In genomic region chr4:88503753-88504152, GRCm38 (mm10) we compare ENCODE assay signal across 22 mouse cellular contexts. TPM values are rescaled to one million over a fixed set of nuclear protein-coding genes. Genes with fewer than 3 reads are reported as not detected.
A peak's percentile ranks its signal among the peaks of the same experiment; 100 is the strongest.
DNase-seq lines count a peak whose midpoint lies in the region; ATAC-seq and TF ChIP-seq lines count a peak whose summit lies in the region.
"Had no signal": no experiment of that assay in that cellular context is flagged by ENCODE, and none has a peak within 500 bp of the region (broad histone marks: within the 10 kb centered on the region; RNA-seq: fewer than 3 reads in every experiment).

No protein-coding gene starts in this region.

- TF ChIP-seq EP300 in liver, postnatal 0 days (IDR thresholded peaks at IDR 0.05; ENCODE audit: low read depth) = no peak

- no peaks in the 10 kb centered on the region for H3K9me3 ChIP-seq in embryonic facial prominence, embryonic 10.5 days
- H3K9me3 ChIP-seq in liver, postnatal 0 days (ENCODE audit: low read length) = no peaks in the 10 kb centered on the region

- DNase-seq in NIH3T3 (ENCODE audit: low read depth) = peak; percentile 85
- peak; percentile 74 for DNase-seq in embryonic facial prominence, embryonic 10.5 days (ENCODE audit: low spot score)
- DNase-seq in liver, postnatal 0 days = no peak
- DNase-seq in kidney, postnatal 4 days = no peak
- no peak for DNase-seq in ovary, postnatal 10 days (ENCODE audit: low spot score)
- DNase-seq: cerebellum, postnatal 25 days; kidney, adult 8-10 months; kidney, postnatal 36 days; layer of hippocampus, postnatal 36 days; liver; lung, adult 2 months; right cerebral cortex, postnatal 4 days; thymus, postnatal 14 days had no signal

- H3K36me3 ChIP-seq in embryonic facial prominence, embryonic 10.5 days (replicated peaks) = no peaks in the 10 kb centered on the region
- no peaks in the 10 kb centered on the region for H3K36me3 ChIP-seq in liver, postnatal 0 days (replicated peaks; ENCODE audit: insufficient read depth, low read length)

- H3K9ac ChIP-seq in liver, postnatal 0 days (replicated peaks) = no peak overlapping the region

- no peaks in the 10 kb centered on the region for H3K27me3 ChIP-seq in embryonic facial prominence, embryonic 10.5 days (replicated peaks; ENCODE audit: low read depth, poor library complexity, severe bottlenecking)
- no peaks in the 10 kb centered on the region for H3K27me3 ChIP-seq in liver, postnatal 0 days (ENCODE audit: insufficient read depth, low read length)
- H3K27me3 ChIP-seq: Patski had no signal

- 40% methylated on average over 4 of the region's 4 CpGs for WGBS in embryonic facial prominence, embryonic 10.5 days
- WGBS in liver, postnatal 0 days (ENCODE audit: insufficient replicate concordance) = 64% methylated on average over 4 of the region's 4 CpGs

- H3K27ac ChIP-seq in embryonic facial prominence, embryonic 10.5 days (replicated peaks) = peak overlapping the region; percentile 78
- no peak overlapping the region for H3K27ac ChIP-seq in liver, postnatal 0 days (ENCODE audit: low read depth)

- no peak overlapping the region for H3K4me3 ChIP-seq in embryonic facial prominence, embryonic 10.5 days
- H3K4me3 ChIP-seq in liver, postnatal 0 days (ENCODE audit: low read depth, low read length) = no peak overlapping the region

- TF ChIP-seq CTCF in liver, postnatal 0 days (IDR thresholded peaks at IDR 0.05; ENCODE audit: low read depth) = no peak

- H3K4me2 ChIP-seq in liver, postnatal 0 days (ENCODE audit: low read depth, low read length) = no peak overlapping the region

- H3K4me1 ChIP-seq in embryonic facial prominence, embryonic 10.5 days = peaks cover 14% of the 10 kb centered on the region
- H3K4me1 ChIP-seq in liver, postnatal 0 days (ENCODE audit: insufficient read depth) = no peaks in the 10 kb centered on the region

- ATAC-seq in granulocyte monocyte progenitor cell, adult 5-6 weeks (replicated peaks; ENCODE audit: poor library complexity, severe bottlenecking) = peak; percentile 97
- peak; percentile 91 for ATAC-seq in megakaryocyte, adult 5-6 weeks (ENCODE audit: poor library complexity, severe bottlenecking)
- no peak for ATAC-seq in liver, postnatal 0 days
- ATAC-seq: midbrain, embryonic 16.5 days; Patski had no signal

RNA-seq across cellular contexts. Expression of gene Ifnb1, which starts 18.8 kb away (rescaled TPM):
- polyA plus RNA-seq in embryonic facial prominence, embryonic 10.5 days (2016; fragmentation: Nextera tagmentation; extraction: Ambion mirVana) = not detected in 2 replicates
- not detected in 2 replicates for total RNA-seq in granulocyte monocyte progenitor cell, adult 5-6 weeks (2014; fragmentation: Nextera tagmentation)
- total RNA-seq in granulocyte monocyte progenitor cell, adult 5-6 weeks (2017) = not detected in 2 replicates
- total RNA-seq in megakaryocyte, adult 5-6 weeks (2015) = not detected in 2 replicates
- not detected in 2 replicates for total RNA-seq in megakaryocyte, adult 5-6 weeks (2017)
- polyA plus RNA-seq in liver, postnatal 0 days (2015; fragmentation: Nextera tagmentation; extraction: Ambion mirVana) = not detected in 2 replicates
- total RNA-seq: heart, adult 8-10 months; layer of hippocampus, postnatal 36 days had no signal
- polyA plus RNA-seq: forebrain, embryonic 11.5 days; heart, postnatal 0 days; lung, adult 2 months; midbrain, embryonic 16.5 days; neural tube, embryonic 11.5 days; Patski; stomach, embryonic 14.5 days had no signal

RNA-seq across cellular contexts. Expression of gene Ifna15, which starts 54.3 kb away (rescaled TPM):
- polyA plus RNA-seq in embryonic facial prominence, embryonic 10.5 days (2016; fragmentation: Nextera tagmentation; extraction: Ambion mirVana) = not detected in 2 replicates
- total RNA-seq in granulocyte monocyte progenitor cell, adult 5-6 weeks (2014; fragmentation: Nextera tagmentation) = not detected in 2 replicates
- not detected in 2 replicates for total RNA-seq in granulocyte monocyte progenitor cell, adult 5-6 weeks (2017)
- total RNA-seq in megakaryocyte, adult 5-6 weeks (2015) = not detected in 2 replicates
- not detected in 2 replicates for total RNA-seq in megakaryocyte, adult 5-6 weeks (2017)
- polyA plus RNA-seq in liver, postnatal 0 days (2015; fragmentation: Nextera tagmentation; extraction: Ambion mirVana) = not detected in 2 replicates
- total RNA-seq: heart, adult 8-10 months; layer of hippocampus, postnatal 36 days had no signal
- polyA plus RNA-seq: forebrain, embryonic 11.5 days; heart, postnatal 0 days; lung, adult 2 months; midbrain, embryonic 16.5 days; neural tube, embryonic 11.5 days; Patski; stomach, embryonic 14.5 days had no signal

Comparison
In these comparisons a context has a peak if more than half of its experiments do, and no peak if none do; other contexts are left out.
1. DNase-seq: peak in NIH3T3 (single experiment) and embryonic facial prominence, embryonic 10.5 days (single experiment); none in liver, postnatal 0 days (single experiment), kidney, postnatal 4 days (0 of 2) and ovary, postnatal 10 days (single experiment).